Mouse (Mus musculus): ENCODE data around the gene N4bp2l1.

- TF ChIP-seq POLR2A (IDR thresholded peaks at IDR 0.05; ENCODE audit: borderline replicate concordance, extremely low read depth, insufficient read depth, insufficient read length, poor library complexity, severe bottlenecking) (no peak), CTCF (IDR thresholded peaks at IDR 0.05; ENCODE audit: borderline replicate concordance, extremely low read depth, insufficient read depth, insufficient read length) (no peak)
Measured at GRCm38 (mm10) chr5:150616731-150617130, 19.7 kb upstream of the N4bp2l1 start.
